Mouse (Mus musculus) right cerebral cortex, adult 2 months (tissue): Measurements from ENCODE around the gene Pcnx2.

Source experiments
- DNase-seq, 2 experiments: peaks; one replicate each; pipeline ENCODE4 v3.0.0; 2021 to 2022; ENCODE audit warnings: low spot score in 2 of 2

Gene Pcnx2

DNA sequence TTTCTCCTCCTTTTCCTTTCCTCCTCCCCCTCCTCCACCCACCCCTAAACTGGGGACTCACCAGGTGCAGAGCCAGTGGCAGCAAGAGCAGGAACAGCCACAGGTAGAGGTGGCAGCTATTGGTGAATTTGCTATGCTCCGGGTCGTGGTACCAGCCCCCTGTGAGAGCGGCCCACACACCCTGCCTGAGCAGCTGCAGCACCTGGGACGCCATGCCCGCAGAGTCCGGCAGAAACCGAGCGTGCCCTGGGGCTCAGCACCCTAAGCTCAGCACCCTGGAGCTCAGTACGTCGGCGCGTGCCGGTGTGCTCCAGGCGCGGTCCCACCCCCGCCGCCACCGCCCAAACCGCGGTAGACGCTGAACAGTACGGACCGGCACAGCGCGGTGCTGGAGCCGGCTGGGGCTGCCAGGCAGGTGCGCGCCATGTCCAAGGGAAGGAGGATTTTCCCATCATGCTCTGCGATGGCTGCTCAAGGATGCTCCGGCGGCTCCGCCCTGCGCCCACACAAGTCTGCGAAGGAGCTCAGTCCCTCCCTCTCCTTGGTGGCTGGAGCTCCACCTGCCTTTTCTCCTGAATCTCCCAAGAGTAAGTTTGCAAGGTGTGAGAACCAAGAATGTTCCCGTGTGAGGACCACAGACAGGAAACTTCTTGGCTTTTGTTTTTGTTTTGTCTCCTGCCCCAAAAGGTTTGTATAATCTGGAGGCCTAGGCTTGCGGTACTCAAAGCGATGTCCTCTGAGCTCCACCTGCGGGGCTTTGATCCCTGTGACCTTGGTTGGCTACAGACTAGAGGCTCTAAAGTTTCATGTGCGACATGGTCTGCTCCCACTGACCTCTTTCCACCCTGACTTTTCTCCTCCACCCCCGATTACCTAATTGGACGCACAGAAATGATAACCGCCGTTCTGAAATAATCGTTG lies at the start of gene Pcnx2:
Pcnx2 (minus strand) TSS at position 450 of the 921 bp plus-strand sequence.
- DNase-seq = peak; percentile 86 to 88

DNA sequence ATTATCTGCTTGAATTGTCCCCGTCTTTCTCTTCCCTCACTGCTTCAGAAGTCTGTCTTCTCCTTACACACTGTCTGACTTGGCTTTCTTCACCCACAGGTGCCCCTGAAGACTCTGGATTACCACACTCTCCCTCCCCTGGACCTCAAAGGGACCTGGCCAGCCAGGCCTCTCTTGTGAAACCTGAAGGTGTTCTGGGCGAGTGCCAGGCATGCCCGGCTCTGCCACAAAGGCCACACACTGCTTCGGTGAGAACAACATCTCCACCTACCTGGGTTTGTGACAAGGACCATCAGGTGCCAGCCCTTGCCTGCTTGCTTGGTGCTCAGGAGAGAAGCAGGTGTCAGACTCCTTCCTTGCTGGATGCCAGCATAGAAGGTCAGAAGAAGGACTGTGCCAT lies 46.4 kb upstream of the Pcnx2 start:
- DNase-seq = no peak

DNA sequence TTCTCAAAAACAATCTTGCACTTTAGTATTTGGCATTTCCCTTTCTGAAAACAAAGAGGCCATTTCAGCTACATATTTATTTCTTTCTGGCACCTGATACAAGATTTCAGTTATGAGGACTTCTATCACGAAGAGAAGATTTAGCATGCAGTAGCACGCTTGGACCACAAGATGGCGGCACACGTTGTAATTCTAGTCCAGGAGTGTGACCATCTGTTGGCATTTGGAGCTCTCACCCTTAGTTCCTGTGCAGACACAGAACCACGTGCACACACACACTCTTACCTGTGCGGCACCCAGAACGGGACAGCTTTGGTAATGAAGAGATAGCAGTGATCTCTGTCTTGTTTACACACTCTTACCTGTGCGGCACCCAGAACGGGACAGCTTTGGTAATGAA lies 37.5 kb upstream of the Pcnx2 start:
- peak; percentile 79 to 81 for DNase-seq

DNA sequence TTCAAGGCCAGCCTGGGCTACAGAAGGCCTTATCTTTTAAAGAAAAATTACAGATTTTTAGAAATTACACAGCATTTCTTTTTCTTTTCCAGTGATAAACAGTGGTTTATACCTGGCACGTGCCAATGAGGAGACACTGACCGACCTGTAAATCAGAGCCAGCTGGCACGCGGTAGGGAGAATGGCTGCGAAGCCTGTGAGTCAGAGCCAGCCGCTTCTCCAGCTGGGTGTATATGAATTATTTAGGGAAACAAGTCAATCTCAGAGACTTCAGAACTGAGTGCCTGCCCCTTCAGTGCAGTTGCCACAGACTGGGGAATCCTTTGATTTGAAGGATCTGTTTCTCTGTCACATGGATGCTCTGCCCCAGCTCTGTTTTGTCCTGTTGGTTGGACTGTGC lies 33.7 kb upstream of the Pcnx2 start:
- DNase-seq = peak in 1 of 2 experiments; percentile 25

DNA sequence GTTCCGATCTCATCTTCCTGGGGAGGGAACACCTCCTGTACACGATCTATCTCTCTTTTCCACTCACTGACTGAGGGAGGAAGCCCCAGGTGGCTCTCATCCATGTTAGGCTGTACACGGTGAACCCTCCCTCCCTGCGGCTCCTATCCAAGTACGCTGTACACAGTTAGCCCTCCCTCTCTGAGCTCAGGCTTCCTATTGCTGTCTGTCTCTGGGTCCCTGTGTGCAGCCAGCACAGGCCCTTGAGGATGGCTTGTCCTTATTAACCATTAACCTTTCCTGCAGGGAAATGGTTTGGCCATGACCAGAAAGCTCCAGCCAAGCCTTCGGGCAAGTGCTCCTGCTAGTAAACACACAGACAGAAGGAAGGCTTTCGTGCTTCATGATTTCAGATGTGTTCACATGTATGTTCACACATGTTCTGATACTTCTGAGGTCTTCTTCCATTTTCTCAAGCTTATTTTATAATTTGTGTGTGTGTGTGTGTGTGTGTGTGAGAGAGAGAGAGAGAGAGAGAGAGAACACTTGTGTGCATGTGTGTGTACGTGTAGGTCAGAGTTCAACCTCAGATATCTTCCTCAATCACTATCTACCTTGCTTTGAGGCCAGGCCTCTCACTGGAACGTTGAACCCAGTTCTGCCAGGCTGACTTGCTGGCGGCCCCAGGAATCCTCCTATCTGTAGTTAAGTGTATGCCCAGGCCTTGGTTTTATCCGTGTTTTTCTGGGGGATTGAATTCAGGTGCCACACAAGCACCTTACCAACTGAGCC lies 32.3 kb upstream of the Pcnx2 start:
- no peak for DNase-seq

DNA sequence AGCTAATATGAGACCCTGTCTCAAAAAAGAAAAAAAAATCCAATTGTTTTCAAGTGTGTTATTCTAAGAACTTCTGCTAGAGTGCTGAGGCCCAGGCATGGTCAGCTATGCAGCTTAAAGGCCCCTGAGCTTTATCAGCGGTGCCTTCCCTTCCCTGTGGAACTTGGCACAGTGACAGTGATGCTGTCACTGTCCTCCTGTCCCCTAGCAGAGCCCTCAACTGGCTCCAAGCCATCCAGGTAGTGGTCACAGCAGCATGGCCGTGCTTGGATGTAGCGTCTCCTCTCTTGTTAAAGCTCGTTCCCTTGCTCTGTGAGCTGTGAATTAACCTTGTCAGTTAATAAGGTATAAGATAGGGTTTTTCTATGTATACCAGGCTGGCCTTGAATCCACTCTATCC lies 28.5 kb upstream of the Pcnx2 start:
- DNase-seq = no peak

DNA sequence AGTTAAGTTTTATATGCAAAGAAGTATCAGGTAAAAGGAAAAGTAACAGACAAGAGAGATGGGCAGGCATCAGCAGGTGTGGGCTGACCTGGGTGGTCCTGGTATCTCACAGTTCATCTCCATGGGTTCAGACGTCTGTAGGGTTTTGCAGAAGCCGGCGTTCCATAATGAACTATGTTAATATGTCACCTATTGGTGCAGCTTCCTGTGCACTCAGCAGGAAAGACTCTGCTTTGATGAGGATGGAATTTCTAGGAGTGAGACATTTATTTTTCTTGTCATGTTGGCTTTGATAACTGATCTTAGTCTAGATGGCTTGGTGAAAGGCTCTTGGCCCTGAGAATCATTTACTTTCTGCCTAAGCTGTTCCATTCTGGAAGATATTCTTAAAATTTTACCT lies 24.2 kb upstream of the Pcnx2 start:
- DNase-seq = no peak

DNA sequence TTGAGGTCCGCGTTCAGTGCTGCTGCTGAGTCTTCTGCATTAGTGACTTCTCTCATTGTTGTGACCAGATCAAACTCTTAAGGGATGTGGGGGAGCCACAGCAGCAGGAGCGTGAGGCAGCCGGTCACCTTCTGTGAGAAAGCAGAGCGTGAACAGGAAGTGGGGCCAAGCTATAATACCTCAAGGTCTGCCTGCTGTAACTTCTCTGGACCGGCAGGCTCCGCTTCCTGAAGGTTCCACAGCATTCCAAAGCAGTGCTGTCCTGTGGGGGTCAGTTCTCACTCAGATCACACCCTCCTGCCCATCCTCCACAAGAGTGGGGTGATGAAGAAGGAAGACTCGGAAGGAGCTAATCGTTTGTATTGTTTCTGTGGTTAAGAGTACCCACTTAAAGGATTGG lies 22.6 kb upstream of the Pcnx2 start:
- DNase-seq = no peak

DNA sequence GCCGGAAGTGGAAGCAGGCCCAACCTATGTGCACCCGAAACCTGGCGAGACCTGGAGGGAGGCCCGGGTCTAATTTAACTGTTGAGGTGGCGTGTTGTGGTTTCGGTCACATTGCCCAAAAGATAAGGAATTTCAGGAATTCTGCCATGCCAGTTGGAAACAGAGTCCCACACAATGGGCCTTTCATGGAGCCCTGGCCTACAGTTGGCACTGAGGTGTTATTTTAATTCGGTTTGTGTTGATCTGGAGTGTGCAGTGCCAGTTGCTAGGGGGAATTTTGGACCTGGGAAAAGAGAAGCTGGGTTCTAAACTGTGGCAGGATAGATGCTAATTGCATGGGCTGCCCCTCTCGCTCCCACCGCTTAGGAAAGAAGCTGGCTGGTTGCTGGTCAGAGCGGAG lies 22.2 kb upstream of the Pcnx2 start:
- no peak for DNase-seq

DNA sequence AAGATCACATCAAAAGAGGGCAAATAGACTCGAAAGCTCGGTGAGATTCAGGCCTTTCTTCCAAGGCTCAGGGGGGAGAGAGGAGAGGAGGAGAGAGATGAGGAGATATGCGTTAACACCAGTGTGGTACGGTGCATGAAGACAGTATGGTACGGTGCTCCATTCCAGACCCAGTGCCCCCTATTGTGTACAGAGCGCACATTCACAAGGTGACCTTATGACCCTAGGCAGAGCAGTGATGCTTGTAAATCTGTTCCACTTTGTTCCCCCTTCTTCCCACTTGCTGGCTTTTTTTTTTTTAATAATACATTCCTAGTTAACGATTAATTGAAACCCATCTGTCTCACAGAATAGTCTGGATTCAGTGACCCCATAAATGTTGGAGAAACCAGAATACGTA lies 21.4 kb upstream of the Pcnx2 start:
- no peak for DNase-seq

DNA sequence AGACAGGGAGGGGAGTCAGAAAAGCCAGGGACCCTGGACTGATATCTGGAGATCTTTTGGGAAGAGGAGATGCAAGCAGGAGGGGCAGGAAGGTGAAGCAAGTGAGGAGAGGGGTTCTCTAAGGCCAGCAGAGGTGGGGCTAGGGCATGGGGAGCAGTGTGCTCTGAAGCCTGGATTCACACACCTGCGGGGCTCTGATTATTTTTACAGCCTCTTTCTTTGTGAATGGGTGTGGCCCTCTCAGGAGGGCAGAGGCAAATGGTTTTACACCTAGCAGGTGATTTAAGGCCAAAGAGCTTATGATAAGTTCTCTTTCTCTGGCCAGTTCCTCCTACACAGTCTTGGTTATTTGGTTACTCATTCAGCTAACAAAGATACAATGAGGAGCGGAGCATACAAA lies 20.6 kb upstream of the Pcnx2 start:
- DNase-seq = no peak

DNA sequence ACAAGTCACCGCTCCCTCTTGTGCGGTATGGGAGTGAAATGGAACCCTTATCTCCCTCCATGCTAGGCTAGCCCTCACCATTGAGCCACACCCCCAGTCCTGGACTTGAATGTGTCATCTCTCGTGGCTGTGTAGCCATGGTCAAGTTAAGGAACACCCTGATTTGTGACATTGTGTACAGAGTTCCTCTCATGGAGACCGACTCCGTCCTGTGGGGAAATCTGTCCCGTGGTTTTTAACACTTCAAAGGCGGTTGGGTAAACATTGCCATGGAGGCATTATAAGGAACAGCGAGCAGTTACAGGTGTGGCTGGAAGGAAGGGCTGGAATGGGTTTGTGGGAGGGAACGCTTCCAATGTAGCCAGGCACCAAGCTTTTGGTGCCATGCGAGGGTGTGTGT lies 18.9 kb upstream of the Pcnx2 start:
- DNase-seq = no peak

DNA sequence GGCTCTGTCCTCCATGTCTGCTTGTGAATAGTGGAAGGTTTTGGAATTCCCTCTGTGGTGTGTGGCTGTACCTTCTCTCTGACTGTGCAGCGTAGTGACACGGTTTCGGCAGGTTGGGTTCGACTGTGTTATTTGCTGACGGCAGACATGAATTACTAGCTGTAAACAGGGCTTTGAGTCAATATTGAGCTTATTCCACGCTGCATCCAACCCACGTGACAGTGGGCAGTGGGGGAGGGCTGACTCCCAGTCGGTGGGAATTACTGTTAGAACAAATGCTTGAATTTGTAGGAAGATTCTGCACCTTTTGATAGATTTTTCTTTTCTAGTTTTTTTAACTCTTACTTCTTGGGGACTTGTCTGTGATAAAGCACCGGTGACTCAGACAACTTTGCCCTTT lies 16.3 kb upstream of the Pcnx2 start:
- DNase-seq = no peak

DNA sequence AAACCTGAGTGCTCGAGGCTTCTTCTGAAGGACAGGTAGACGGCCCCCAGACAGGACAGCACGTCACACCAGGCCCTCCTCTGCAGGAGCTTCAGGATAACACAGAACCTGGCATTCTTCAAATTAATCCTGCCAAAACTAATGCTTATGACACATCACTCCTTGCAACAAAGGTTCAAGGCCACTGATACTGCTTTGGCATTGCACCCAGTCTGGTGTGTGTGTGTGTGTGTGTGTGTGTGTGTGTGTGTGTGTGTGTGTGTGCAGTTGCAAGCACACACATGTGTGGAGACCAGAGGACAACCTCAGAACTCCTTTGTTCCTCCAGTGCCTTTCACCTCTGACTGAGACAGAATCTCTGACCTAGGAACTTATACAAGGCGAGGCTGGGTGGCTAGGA lies 15.1 kb upstream of the Pcnx2 start:
- no peak for DNase-seq

DNA sequence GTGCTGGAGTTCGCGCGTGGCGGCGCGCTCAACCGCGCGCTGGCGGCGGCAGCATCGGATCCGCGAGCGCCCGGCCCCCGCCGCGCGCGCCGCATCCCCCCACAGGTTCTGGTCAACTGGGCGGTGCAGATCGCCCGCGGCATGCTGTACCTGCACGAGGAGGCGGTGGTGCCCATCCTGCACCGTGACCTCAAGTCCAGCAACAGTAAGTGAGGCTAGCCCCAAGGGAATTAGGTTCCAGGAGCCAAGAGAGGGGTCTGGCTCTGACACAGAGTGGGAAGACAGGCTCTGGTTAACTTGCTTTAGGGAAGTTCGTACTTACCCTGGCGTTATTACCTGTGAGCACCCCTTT lies 13.1 kb upstream of the Pcnx2 start:
- DNase-seq = no peak

DNA sequence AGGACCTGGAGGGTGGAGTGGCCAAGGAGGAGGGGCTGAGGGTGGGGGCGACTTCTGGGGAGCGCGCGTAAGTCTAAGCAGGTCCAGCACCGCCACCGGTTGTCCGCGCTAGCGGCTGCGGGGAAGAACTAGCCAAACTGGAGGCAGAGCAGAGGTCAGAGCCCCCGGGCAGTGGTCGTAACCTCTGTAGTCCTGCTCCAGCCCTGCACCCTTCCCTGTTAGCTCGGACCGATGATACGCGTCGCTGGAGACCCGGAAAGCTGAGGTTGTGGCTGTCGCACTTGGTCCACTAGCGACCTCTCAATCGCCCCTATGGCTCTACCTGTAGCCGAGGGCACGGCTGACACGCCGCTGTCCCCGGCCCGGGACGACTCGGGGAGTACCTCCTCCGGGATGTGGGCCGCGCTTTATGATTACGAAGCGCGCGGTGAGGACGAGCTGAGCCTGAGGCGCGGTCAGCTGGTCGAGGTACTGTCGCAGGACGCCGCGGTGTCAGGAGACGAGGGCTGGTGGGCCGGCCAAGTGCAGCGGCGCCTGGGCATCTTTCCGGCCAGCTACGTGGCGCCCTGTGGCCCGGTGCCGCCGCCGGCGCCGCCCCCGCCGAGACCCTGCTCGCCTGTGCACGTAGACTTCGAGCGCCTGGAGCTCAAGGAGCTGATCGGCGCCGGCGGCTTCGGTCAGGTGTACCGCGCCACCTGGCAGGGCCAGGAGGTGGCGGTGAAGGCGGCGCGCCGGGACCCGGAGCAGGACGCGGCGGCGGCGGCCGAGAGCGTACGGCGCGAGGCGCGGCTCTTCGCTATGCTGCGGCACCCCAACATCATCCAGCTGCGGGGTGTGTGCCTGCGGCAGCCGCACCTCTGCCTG lies 12.5 kb upstream of the Pcnx2 start, which contains the start of gene Map3k21:
Map3k21 (plus strand) TSS at position 86 of the 864 bp plus-strand sequence.
- no peak for DNase-seq

DNA sequence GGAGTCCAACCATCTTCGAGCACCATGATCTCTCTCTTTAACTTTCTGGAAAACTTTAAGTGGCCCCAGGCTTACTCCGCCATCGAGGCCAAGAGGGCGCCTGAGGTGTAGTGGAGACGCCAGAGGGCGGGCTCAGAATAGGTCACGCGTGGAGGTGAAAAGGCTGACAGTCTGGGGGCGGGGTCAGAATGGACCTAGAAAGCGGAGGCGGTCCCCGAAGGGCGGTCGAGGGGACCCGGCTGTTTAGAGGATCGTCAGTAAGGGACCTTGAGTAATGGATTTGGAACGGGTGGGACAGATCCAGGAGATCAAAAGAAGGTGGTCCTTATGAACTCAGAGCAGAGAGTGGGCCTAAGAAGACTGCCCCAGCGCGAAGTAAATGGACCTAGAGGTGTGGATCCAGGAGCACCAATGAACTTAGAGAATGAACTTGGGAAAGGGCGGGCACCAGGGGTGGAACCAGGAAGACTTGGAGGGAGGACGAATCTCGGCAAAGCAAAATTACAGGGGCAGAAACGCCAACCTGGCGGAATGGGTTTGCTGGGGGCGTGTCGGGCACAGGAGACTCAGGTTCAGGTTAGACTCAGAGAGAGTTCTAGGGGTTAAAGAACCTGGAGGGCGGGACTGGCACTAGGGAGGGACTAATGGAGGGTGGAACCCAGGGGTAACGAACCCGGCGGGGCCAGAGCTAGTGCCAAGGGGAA lies 11.7 kb upstream of the Pcnx2 start:
- DNase-seq = no peak

DNA sequence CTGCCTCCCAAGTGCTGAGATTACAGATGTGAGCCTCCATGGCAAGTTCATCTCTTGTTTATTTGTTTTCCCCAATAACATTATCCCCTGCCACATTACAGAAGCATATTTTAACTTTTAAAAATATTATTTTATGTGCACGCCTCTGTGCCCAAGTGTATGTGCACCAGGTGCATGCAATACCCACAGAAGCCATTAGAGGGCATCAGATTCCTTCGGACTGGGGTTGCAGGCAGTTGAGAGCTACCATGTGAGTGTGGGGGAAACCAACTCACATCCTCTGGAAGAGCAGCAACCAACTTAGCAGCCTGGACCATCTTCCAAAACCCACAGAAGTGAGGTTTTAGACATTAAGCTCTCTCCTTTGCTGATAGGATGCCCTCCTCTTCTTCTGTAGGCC lies 9.2 kb upstream of the Pcnx2 start:
- DNase-seq = no peak

DNA sequence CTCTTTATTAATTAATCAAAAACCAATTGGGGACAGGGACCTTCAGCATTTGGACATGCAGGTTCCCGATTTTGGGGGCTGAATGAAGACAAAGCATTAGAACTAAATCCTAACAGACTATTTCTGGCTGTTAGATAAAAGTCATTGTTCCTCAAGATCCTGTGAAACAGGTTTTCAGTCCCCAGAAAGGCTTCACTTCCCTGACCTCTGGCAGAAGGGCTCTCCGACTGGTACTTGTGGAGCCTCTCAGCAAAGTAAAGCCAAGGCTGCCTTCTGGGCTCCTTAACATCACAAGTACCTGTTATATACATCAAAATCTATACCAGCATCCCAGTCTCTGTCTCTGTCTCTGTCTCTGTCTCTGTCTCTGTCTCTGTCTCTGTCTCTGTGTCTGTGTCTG lies 7.2 kb upstream of the Pcnx2 start:
- no peak for DNase-seq

DNA sequence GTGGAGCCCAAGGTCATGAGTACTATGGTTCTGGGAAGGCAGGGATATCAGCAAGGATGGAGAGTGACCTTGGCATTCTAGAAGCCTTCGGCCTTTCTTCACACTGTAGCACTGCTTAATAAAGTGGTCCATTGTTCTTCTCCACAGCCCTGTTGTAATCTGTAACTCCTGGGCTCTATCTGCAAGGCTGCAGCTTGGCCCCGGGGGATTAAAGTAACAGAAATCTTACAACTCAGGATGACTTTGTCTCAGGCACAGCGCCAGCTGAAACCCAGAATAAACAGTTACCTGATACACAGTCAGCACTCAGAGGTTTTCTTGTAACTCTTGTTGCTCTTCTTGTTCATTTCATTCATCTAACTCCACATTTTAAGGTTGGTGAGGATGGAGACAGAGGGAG lies 4.4 kb upstream of the Pcnx2 start:
- DNase-seq = no peak

DNA sequence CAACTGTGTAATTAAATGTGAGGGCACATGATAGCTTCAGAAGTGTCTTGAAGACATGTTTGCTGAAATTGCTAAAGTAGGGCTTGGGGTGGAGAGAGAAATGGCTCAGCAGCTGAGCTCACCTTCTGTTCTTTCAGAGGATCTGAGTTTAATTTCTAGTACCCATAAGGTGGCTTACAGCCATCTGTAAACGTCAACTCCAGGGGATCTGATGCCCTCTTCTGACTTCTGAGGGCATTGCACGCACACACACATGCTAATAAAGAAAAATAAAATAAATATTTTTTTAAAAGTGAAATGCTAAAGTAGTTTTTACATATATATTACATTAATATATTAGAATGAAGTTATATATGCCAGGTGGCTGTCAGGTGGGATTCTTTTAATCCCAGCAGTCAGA lies 3.0 kb upstream of the Pcnx2 start:
- no peak for DNase-seq

DNA sequence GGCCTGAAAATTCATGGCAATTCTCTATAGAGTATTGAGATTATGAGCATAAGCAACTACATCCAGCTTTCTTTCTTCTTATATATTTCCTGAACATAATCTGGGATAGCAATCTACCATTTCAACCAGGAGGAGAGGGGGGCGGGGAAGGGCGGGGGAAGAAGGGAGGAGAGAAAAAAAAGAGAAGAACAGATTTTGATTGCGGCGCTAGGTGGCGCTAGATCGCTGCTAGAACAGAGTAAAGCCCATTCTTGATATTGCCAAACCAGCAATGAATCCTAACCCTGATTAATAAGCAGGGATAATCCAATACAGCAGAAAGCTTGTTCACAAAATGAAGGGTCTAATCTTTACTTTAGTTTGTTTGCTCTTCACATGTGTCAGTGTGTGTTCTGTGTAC lies 782 bp upstream of the Pcnx2 start:
- peak; percentile 71 to 75 for DNase-seq
